ENCODE assay signal across 22 mouse cellular contexts in the genomic region with DNA sequence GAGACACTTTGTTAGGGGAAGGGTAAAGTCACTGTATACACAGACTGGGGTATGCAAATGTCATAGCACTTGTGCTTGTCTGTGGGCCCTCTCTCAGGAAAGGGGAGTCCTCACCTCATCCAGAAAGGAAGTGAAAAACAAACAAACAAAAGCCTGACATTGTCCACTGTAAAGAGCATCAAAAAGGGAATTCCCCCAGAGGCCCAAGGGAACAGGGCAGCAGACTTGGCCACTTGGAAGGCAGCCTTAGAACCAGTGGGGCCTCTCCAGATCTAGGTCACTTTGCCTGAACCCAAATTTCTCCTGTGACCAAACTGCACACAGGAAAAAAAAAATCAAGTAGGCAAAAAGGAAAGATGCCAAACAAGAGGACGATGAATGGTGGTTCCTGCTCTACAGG.
A peak's percentile ranks its signal among the peaks of the same experiment; 100 is the strongest.
DNase-seq lines count a peak whose midpoint lies in the region; ATAC-seq and TF ChIP-seq lines count a peak whose summit lies in the region.
"Had no signal": no experiment of that assay in that cellular context is flagged by ENCODE, and none has a peak within 500 bp of the region (broad histone marks: within the 10 kb centered on the region; RNA-seq: fewer than 3 reads in every experiment).

No protein-coding gene starts in this region.

- no peak overlapping the region for H3K9ac ChIP-seq in heart, embryonic 12.5 days
- H3K9ac ChIP-seq in CH12.LX (ENCODE audit: insufficient read depth, low read depth), result peak overlapping the region; percentile 41; the same call in 1 of the 2 replicates
- H3K9ac ChIP-seq: liver, embryonic 15.5 days had no signal

- H3K4me3 ChIP-seq in heart, embryonic 12.5 days, result no peak overlapping the region
- no peak overlapping the region for H3K4me3 ChIP-seq in CH12.LX (replicated peaks in 1 of 3; ENCODE audit: low read depth in 2 of 3, low read length in 2 of 3, poor library complexity in 1 of 3)
- H3K4me3 ChIP-seq: embryonic facial prominence, embryonic 10.5 days; heart, embryonic 10.5 days; limb, embryonic 10.5 days; liver, embryonic 15.5 days had no signal

- TF ChIP-seq RAD21 in CH12.LX (IDR thresholded peaks at IDR 0.05; ENCODE audit: low read depth, low read length), result no peak

- peak; percentile 26 to 42 for DNase-seq in heart, adult 18-20 months
- peak; percentile 74 for DNase-seq in CH12.LX (ENCODE audit: extremely low read depth)
- peak; percentile 51 for DNase-seq in cerebellum, adult 11-12 months
- DNase-seq in cerebellum, postnatal 10 days, result peak; percentile 29 to 38
- DNase-seq in left cerebral cortex, postnatal 4 days, result no peak
- no peak for DNase-seq in frontal cortex, postnatal 25 days (ENCODE audit: low spot score in 2 of 2)
- DNase-seq in gastrocnemius, adult 8-10 months (ENCODE audit: low spot score in 2 of 2), result no peak
- DNase-seq: adrenal gland, postnatal 36 days; B cell, adult 2 months; gastrocnemius, postnatal 36 days; kidney, adult 11 months; liver; thymus, adult 2 months; thymus, postnatal 4 days had no signal

- H3K4me1 ChIP-seq in heart, embryonic 12.5 days (replicated peaks), result peaks cover 56% of the 10 kb centered on the region
- H3K4me1 ChIP-seq in CH12.LX (ENCODE audit: control insufficient read depth in 1 of 2, insufficient read depth in 2 of 2), result peaks cover 33 to 87% of the 10 kb centered on the region in 2 experiments
- H3K4me1 ChIP-seq: embryonic facial prominence, embryonic 10.5 days; limb, embryonic 10.5 days had no signal

- no peak for ATAC-seq in heart, embryonic 12.5 days (ENCODE audit: insufficient number of reproducible peaks, low FRiP score)
- ATAC-seq: forebrain, embryonic 16.5 days had no signal

- peak; percentile 83 for TF ChIP-seq EP300 in CH12.LX (IDR thresholded peaks at IDR 0.05; ENCODE audit: low read length)

- TF ChIP-seq POLR2A in CH12.LX (IDR thresholded peaks at IDR 0.05; ENCODE audit: low read depth, low read length), result no peak

- dilution Hi-C loops in CH12.LX (cut with MboI; ENCODE audit: extremely low pct_ligation_motif_present, extremely low pct_unique_long_range_greater_than_20kb, low sequenced_read_pairs), result no loop called here

- TF ChIP-seq CTCF in CH12.LX (conservative IDR thresholded peaks at IDR 0.05 in 1 of 2, IDR thresholded peaks at IDR 0.05 in 1 of 2; ENCODE audit: low read depth in 2 of 2, low read length in 2 of 2), result no peak

- no peaks in the 10 kb centered on the region for H3K36me3 ChIP-seq in heart, embryonic 12.5 days
- peaks cover 3 to 5% of the 10 kb centered on the region in 2 experiments for H3K36me3 ChIP-seq in CH12.LX (replicated peaks in 1 of 2; ENCODE audit: control insufficient read depth in 1 of 2, insufficient read depth in 1 of 2, low read length in 1 of 2)
- H3K36me3 ChIP-seq: embryonic facial prominence, embryonic 10.5 days; heart, embryonic 10.5 days; limb, embryonic 10.5 days; liver, embryonic 15.5 days had no signal

- H3K79me2 ChIP-seq in CH12.LX (replicated peaks; ENCODE audit: control insufficient read depth, extremely low read depth, insufficient read depth, poor library complexity, severe bottlenecking), result no peaks in the 10 kb centered on the region

- no peaks in the 10 kb centered on the region for H3K9me3 ChIP-seq in heart, embryonic 12.5 days (replicated peaks)
- H3K9me3 ChIP-seq in CH12.LX (replicated peaks; ENCODE audit: low read length), result no peaks in the 10 kb centered on the region
- H3K9me3 ChIP-seq: embryonic facial prominence, embryonic 10.5 days; heart, embryonic 10.5 days; limb, embryonic 10.5 days; liver, embryonic 15.5 days had no signal

- 75% methylated on average over 1 of the region's 1 CpGs for WGBS in heart, embryonic 12.5 days

- in situ Hi-C loops in CH12.LX (cut with MboI; ENCODE audit: low pct_ligation_motif_present, low pct_unique_long_range_greater_than_20kb, low sequenced_read_pairs), result no loop called here

- H3K4me2 ChIP-seq in heart, embryonic 12.5 days, result no peak overlapping the region
- peak overlapping the region; percentile 79 for H3K4me2 ChIP-seq in CH12.LX (ENCODE audit: insufficient read depth, low read depth, poor library complexity, severe bottlenecking)
- H3K4me2 ChIP-seq: liver, embryonic 15.5 days had no signal

- H3K27ac ChIP-seq in heart, embryonic 12.5 days (ENCODE audit: poor library complexity, severe bottlenecking), result no peak overlapping the region
- H3K27ac ChIP-seq in CH12.LX (ENCODE audit: insufficient read depth, low read depth), result peak overlapping the region; percentile 81
- H3K27ac ChIP-seq: embryonic facial prominence, embryonic 10.5 days; heart, embryonic 10.5 days; kidney, postnatal 0 days; limb, embryonic 10.5 days; liver, embryonic 15.5 days; macrophage had no signal

- H3K27me3 ChIP-seq in heart, embryonic 12.5 days (replicated peaks), result no peaks in the 10 kb centered on the region
- no peaks in the 10 kb centered on the region for H3K27me3 ChIP-seq in CH12.LX (replicated peaks)
- H3K27me3 ChIP-seq: liver, embryonic 15.5 days had no signal

- intact Hi-C loops in left cerebral cortex, postnatal 4 days (cut with DNase I), result no loop called here

TF ChIP-seq in CH12.LX, 34 proteins besides CTCF, POLR2A, EP300 and RAD21:
- TF ChIP-seq NRF1 (IDR thresholded peaks at IDR 0.05; ENCODE audit: low read depth, low read length), result no peak
- peak; percentile 80 for TF ChIP-seq ZNF384 (IDR thresholded peaks at IDR 0.05; ENCODE audit: low read depth, low read length)
- TF ChIP-seq CHD1 (IDR thresholded peaks at IDR 0.05; ENCODE audit: low read depth, low read length), result 0 out of 2 replicates have a peak, but pooled peaks have one; percentile 40
- TF ChIP-seq USF2 (conservative IDR thresholded peaks at IDR 0.05; ENCODE audit: low read depth, low read length), result no peak
- no peak for TF ChIP-seq SIN3A (IDR thresholded peaks at IDR 0.05; ENCODE audit: low read length)
- TF ChIP-seq TBP (conservative IDR thresholded peaks at IDR 0.05; ENCODE audit: low read depth, low read length), result no peak
- no peak for TF ChIP-seq JUN (IDR thresholded peaks at IDR 0.05; ENCODE audit: insufficient read depth, low read depth, low read length)
- TF ChIP-seq MEF2A (IDR thresholded peaks at IDR 0.05; ENCODE audit: borderline replicate concordance, low read depth, low read length), result peak; percentile 86
- peak; percentile 33; the same call in 1 of the 2 replicates for TF ChIP-seq TCF12 (IDR thresholded peaks at IDR 0.05; ENCODE audit: low read depth, low read length)
- no peak for TF ChIP-seq HCFC1 (IDR thresholded peaks at IDR 0.05; ENCODE audit: low read depth, low read length)
- TF ChIP-seq GABPA (IDR thresholded peaks at IDR 0.05; ENCODE audit: insufficient replicate concordance, low read depth, low read length), result no peak
- 0 out of 2 replicates have a peak, but pooled peaks have one; percentile 35 for TF ChIP-seq RCOR1 (conservative IDR thresholded peaks at IDR 0.05; ENCODE audit: low read depth, low read length)
- TF ChIP-seq NELFE (IDR thresholded peaks at IDR 0.05; ENCODE audit: low read depth, low read length), result no peak
- no peak for TF ChIP-seq ZC3H11A (IDR thresholded peaks at IDR 0.05; ENCODE audit: low read depth, low read length)
- no peak for TF ChIP-seq POLR2AphosphoS2 (IDR thresholded peaks at IDR 0.05; ENCODE audit: low read depth, low read length)
- no peak for TF ChIP-seq MAFK (IDR thresholded peaks at IDR 0.05; ENCODE audit: insufficient replicate concordance, low read length)
- no peak for TF ChIP-seq SMC3 (IDR thresholded peaks at IDR 0.05; ENCODE audit: low read depth, low read length)
- peak; percentile 48; the same call in 1 of the 2 replicates for TF ChIP-seq ELF1 (IDR thresholded peaks at IDR 0.05; ENCODE audit: low read depth, low read length)
- 0 out of 2 replicates have a peak, but pooled peaks have one; percentile 10 for TF ChIP-seq MYC (IDR thresholded peaks at IDR 0.05; ENCODE audit: low read depth, low read length)
- peak; percentile 84 for TF ChIP-seq IRF4 (IDR thresholded peaks at IDR 0.05; ENCODE audit: low read depth, low read length)
- TF ChIP-seq PAX5 (IDR thresholded peaks at IDR 0.05; ENCODE audit: low read length), result no peak
- no peak for TF ChIP-seq JUND (conservative IDR thresholded peaks at IDR 0.05; ENCODE audit: low read depth, low read length)
- no peak for TF ChIP-seq E2F4 (IDR thresholded peaks at IDR 0.05; ENCODE audit: insufficient replicate concordance, low read depth, low read length)
- peak; percentile 86 for TF ChIP-seq BHLHE40 (IDR thresholded peaks at IDR 0.05; ENCODE audit: low read depth, low read length)
- peak; percentile 76 for TF ChIP-seq ETS1 (conservative IDR thresholded peaks at IDR 0.05; ENCODE audit: low read depth, low read length)
- 0 out of 2 replicates have a peak, but pooled peaks have one; percentile 17 for TF ChIP-seq CHD2 (IDR thresholded peaks at IDR 0.05; ENCODE audit: low read length)

Comparison
In these comparisons a context has a peak if more than half of its experiments do, and no peak if none do; other contexts are left out.
1. DNase-seq: peak in heart, adult 18-20 months (2 of 2), CH12.LX (single experiment), cerebellum, adult 11-12 months (single experiment) and cerebellum, postnatal 10 days (2 of 2); none in left cerebral cortex, postnatal 4 days (single experiment), frontal cortex, postnatal 25 days (0 of 2) and gastrocnemius, adult 8-10 months (0 of 2).